Mouse (Mus musculus): ENCODE results near the gene Olfr898. TPM values are rescaled to one million over a fixed set of nuclear protein-coding genes. Genes with fewer than 3 reads are reported as not detected.

Gene Olfr898
- total RNA-seq (2022): not detected

DNA sequence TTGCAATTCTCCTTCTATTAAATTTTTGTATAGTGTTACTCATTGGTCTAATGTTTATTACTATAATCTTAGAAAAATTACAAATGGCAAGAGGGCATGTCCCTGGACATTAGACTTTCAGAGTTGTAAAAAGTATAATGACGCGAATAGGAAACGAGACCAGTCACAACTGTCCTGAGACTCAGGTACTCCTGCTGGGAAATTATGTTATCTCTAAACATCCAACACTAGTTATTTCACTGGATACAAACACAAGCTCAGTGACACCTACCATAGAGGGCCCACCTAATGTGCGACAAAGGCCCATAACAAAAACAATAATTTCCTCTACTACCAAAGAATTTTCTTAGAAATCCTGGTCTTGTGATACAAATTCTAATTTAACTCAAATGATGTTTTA lies at the start of gene Olfr898:
TSS of gene Olfr898 (plus strand) at position 301 of the 400 bp plus-strand sequence.
- DNase-seq: no peak

- DNase-seq: no peak
These were observed 19.5 kb upstream of the Olfr898 start, which contains the start of gene Olfr25 for GRCm38 (mm10) chr9:38328760-38329159. Gene Olfr25 (plus strand): TSS chr9:38329060.

GRCm38 (mm10) chr9:38366596-38366995 lies 18.4 kb downstream of the Olfr898 start, which contains the start of gene Olfr250:
Gene Olfr250 (plus strand): TSS chr9:38366896.
- no peak for DNase-seq

DNA sequence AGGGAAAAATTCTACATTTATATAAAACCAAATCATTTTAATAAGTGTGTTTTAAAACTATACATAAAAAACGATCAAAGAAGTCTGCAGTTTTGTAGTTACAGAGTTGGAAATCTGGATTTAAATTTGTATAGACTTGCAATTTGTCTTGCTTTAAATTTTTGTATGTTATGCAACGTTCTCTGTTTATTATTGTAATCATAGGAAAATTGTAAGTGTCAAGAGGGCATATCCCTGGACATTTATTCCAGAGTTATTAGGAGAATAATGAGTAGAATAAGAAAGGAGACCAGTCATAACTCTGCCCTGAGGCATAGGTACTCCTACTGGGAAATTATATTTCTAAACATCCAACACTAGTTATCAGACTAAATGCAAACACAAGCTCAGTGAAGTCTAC lies 28.6 kb downstream of the Olfr898 start, which contains the start of gene Olfr251:
TSS of gene Olfr251 (plus strand) at position 301 of the 400 bp plus-strand sequence.
- no peak for DNase-seq

DNA sequence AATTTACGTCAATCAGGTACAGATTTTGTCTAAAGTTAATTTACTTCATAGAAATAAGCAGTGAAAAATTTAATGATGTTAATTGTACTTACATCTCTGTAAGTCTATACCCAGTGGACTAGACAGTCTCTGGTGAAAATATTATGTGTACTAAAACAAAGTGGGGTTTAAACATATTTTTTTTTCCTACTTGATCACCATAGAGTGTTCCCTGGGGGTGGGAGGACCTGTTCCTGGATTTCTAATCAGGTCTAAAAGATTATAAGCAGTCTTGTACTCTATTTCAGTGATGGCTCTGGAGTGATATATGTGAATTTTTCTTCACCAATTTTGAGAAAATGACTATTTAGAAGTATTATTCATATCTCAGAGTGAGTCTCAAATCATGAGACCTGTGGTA lies 53.2 kb downstream of the Olfr898 start, which contains the start of gene Olfr147:
TSS of gene Olfr147 (plus strand) at position 301 of the 400 bp plus-strand sequence.
- no peak for DNase-seq

Other genes starting within 250 kb of the Olfr898 start
- gene Olfr888, start 240.3 kb upstream of the Olfr898 start, total RNA-seq (2022): not detected
- under 1 TPM; 0.03 to 0.34 (median 0.17) TPM for gene Olfr889, start 233.2 kb upstream of the Olfr898 start, total RNA-seq (2022)
- not detected for gene Olfr890, start 205.9 kb upstream of the Olfr898 start, total RNA-seq (2022)
- gene Olfr891, start 167.6 kb upstream of the Olfr898 start, total RNA-seq (2022): not detected
- not detected for gene Olfr893, start 140.0 kb upstream of the Olfr898 start, total RNA-seq (2022)
- gene Olfr894, start 130.4 kb upstream of the Olfr898 start, total RNA-seq (2022): not detected
- not detected for gene Olfr143, start 95.6 kb upstream of the Olfr898 start, total RNA-seq (2022)
- gene Olfr895, start 80.6 kb upstream of the Olfr898 start, total RNA-seq (2022): not detected
- gene Olfr896-ps1, start 57.3 kb upstream of the Olfr898 start, total RNA-seq (2022): not detected
- not detected for gene Olfr25, start 19.4 kb upstream of the Olfr898 start, total RNA-seq (2022)
- not detected for gene Olfr250, start 18.5 kb downstream of the Olfr898 start, total RNA-seq (2022)
- not detected for gene Olfr251, start 28.7 kb downstream of the Olfr898 start, total RNA-seq (2022)
- not detected for gene Olfr147, start 53.3 kb downstream of the Olfr898 start, total RNA-seq (2022)
- gene Olfr901, start 81.0 kb downstream of the Olfr898 start, total RNA-seq (2022): not detected
- not detected for gene Olfr902, start 99.2 kb downstream of the Olfr898 start, total RNA-seq (2022)
- not detected for gene Olfr904, start 114.7 kb downstream of the Olfr898 start, total RNA-seq (2022)
- under 1 TPM in 1 of 4 experiments, not detected in 3; 0.06 TPM for gene Olfr905, start 122.7 kb downstream of the Olfr898 start, total RNA-seq (2022)
- not detected for gene Olfr906, start 138.7 kb downstream of the Olfr898 start, total RNA-seq (2022)
- gene Olfr907, start 147.4 kb downstream of the Olfr898 start, total RNA-seq (2022): not detected
- gene Olfr911-ps1, start 173.2 kb downstream of the Olfr898 start, total RNA-seq (2022): not detected
- gene Olfr910, start 189.4 kb downstream of the Olfr898 start, total RNA-seq (2022): not detected
- gene Olfr912, start 231.8 kb downstream of the Olfr898 start, total RNA-seq (2022): not detected
- gene Olfr913, start 244.3 kb downstream of the Olfr898 start, total RNA-seq (2022): not detected

All from adrenal gland, adult 8-10 months (tissue).